Mouse (Mus musculus): ENCODE data around the gene Zfhx3.

Zfhx3 gene

DNA sequence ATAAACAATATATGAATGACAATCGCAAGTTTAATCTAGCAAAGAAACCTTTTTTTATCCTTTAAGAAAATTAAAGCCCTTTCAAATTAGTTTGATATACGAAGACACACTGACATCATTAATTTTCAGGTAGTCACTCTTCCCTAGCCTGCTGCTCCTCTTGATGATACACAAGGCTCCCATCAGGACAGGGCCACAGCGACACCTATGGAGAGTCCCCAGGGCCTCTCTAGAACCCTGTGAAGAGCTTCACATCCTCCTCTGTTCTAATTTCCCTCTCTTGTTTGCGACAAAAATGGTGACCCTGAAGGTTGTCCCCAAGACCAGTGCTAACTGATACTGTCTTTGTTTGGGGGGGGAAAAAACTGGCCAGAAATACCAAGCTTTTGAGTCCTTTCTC lies 144.5 kb downstream of the Zfhx3 start:
- no peak for DNase-seq (ENCODE audit: low read depth in 2 of 2, low spot score in 2 of 2)

- DNase-seq (ENCODE audit: low read depth in 2 of 2, low spot score in 2 of 2), result no peak
These were observed 147.2 kb downstream of the Zfhx3 start for GRCm38 (mm10) chr8:108089632-108090031.

GRCm38 (mm10) chr8:108098598-108098997 lies 156.2 kb downstream of the Zfhx3 start:
- DNase-seq (ENCODE audit: low read depth in 2 of 2, low spot score in 2 of 2), result no peak

DNA sequence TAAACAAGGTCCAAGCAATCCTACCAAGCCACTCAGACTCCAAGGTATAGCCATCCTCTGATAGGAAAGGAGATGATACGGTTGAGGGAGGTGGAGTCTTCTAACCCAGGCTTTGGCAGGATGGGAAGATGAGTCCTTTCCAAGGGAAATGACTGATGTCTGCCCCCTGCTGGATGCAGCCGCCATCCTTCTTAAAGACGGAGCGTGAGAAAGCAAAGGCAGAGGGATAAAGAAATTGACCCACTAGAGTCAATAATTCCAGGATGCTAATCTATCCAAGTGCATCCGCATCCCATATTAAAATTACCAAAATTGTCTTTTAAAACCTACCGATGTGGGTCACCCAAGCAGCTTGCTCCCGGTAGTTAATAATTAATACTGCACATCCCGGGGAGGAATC lies 158.7 kb downstream of the Zfhx3 start:
- no peak for DNase-seq (ENCODE audit: low read depth in 2 of 2, low spot score in 2 of 2)

DNA sequence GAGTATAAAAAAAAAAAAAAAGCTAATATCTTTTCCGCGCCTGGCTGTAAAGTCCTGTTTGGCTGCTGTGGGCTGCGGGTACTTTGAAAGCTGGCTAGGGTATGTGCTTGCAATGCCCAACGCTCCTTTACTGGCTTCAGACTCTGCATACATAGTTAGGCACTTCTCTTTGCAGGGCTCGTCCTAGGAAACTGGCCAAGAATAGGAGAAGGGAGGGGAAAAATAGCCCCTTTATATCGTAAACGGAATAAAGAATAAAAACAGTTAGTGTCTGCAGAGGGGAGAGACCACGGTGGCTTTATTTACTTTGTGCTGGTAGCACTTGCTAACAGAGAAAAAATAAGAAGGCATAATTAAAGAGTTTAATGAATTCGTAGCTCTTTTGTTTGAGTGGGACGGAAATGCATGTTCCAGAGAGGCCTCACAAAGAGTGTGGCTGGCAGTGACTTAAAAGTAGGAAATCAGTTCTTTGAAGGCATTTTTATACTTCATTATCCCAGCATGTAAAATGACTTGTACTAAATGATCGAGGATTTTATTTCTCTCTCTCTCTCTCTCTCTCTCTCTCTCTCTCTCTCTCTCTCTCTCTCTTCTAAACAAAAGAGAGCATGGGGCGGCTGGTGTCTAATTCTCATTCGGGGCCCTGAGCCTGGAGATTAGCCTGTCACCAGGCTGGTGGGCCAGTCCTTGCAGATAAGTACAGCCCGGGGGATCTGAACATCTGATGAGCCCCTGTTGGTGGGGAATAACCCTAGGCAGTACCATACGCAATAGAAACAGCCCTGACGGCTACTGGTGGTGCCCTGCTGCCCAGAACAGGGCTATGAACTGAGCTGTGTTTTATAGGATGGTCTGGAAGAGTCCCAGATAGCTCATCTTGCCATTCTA lies 159.8 kb downstream of the Zfhx3 start:
- no peak for DNase-seq (ENCODE audit: low read depth in 2 of 2, low spot score in 2 of 2)

- no peak for DNase-seq (ENCODE audit: low read depth in 2 of 2, low spot score in 2 of 2)
These were observed 162.1 kb downstream of the Zfhx3 start for GRCm38 (mm10) chr8:108104471-108105098.

DNA sequence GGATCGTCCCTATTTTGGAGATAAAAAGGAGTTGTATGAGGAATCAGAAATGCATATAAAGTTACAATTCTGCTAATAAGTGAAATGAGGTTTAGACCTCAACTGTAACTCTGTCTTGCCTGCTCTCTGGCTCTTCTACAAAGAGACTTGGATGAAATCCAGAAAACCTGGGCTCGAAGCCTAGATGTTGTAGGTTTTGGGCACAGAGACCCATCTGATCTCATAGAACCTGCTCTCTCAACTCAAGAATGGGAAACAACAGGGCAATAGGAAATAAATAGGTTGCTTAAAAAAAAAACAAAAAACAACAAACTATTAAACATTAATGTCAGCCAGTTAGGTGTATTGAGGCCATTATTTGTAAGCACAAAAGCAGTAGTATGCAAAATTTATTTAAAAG lies 182.6 kb downstream of the Zfhx3 start:
- DNase-seq (ENCODE audit: low read depth in 2 of 2, low spot score in 2 of 2), result no peak

DNA sequence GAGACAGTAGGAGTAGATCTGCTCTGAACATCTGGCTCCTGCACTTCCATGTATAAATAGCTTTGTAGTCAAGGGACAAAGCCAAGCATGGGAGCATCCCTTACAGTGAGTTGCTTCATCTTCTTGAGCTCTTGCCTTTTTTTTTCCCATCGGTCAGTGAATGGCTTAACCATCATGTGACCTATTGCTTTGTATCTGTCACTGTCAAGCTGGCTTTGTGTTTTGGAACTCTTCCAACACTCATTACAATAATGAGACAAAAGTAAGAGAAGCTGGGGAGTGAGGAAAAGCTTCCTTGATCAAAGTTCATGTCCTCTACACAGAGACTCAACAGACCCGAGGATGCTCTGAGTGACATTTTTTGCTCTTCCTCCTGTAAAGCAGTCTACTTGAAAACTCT lies 183.0 kb downstream of the Zfhx3 start:
- no peak for DNase-seq (ENCODE audit: low read depth in 2 of 2, low spot score in 2 of 2)

DNA sequence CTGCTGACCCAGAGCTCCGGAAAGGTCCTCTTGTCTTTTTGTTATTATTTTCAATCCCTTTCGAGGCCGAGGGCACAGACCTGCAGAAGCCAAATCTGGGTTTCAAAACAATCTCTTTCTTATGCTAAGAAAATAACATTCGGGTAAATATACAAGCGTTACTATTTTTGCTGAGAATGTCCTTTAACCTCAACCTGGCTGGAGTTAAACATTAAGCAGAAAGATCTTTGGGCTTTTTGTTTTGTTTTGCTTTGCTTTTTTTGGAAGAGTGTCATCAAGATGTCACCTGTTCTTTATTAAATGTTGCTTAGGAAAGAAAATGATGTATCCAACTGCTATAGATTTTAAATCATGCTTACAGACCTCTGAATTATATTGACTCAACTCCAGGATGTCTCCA lies 204.1 kb downstream of the Zfhx3 start:
- DNase-seq (ENCODE audit: low read depth in 2 of 2, low spot score in 2 of 2), result no peak

DNA sequence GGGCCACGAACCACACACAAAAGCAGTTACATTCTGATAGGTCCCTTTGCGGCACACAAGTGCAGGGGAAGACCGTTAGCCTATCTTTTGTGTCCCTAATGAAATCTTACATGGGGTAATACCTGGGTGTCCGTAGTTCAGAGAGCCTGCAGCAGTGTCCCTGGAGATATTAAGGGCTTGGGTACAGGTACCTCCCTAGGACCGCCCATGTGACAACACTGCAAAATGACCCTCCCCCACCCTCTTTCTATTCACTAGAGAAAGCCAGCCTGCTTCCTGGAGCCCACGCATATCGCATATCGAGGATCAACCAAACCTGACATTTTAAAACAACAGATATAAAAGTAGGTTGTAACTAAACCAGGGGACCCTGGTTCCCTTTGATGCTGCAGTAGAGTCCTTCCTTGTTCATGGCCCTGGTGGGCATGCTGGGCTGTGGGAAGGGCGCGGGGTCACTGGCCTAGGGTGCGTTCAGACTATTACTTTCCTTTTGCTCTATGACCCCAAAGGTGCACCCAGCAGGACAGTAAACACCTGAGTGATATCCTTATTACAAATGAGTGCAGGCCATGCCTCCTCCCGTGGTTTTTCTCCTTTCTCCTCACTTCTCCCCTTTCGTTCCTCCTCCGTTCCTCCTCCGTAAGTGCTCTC lies 206.3 kb downstream of the Zfhx3 start:
- DNase-seq (ENCODE audit: low read depth in 2 of 2, low spot score in 2 of 2), result no peak

- DNase-seq (ENCODE audit: low read depth in 2 of 2, low spot score in 2 of 2), result no peak
These were observed 228.4 kb downstream of the Zfhx3 start for GRCm38 (mm10) chr8:108170804-108171203.

DNA sequence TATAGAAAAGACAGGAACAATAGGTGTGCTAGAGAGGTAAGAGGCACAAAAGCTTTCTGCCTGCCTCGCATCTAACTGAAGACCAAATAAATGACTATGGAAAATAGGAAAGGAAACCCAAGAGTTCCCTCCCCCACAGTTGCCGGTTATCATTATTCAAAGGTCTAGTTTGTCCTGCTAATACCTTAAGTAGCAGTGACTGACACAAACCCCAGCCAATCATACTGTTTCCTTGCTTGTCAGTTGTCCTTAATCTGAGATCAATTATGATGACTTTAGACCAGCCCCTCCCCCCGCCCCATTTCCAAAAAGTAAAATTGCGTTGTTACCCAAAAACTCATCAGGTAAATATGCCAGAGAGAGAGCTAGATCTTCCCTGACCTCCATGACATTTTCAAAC lies 240.9 kb downstream of the Zfhx3 start:
- no peak for DNase-seq (ENCODE audit: low read depth in 2 of 2, low spot score in 2 of 2)

GRCm38 (mm10) chr8:108183948-108184347 lies 241.5 kb downstream of the Zfhx3 start:
- no peak for DNase-seq (ENCODE audit: low read depth in 2 of 2, low spot score in 2 of 2)

DNA sequence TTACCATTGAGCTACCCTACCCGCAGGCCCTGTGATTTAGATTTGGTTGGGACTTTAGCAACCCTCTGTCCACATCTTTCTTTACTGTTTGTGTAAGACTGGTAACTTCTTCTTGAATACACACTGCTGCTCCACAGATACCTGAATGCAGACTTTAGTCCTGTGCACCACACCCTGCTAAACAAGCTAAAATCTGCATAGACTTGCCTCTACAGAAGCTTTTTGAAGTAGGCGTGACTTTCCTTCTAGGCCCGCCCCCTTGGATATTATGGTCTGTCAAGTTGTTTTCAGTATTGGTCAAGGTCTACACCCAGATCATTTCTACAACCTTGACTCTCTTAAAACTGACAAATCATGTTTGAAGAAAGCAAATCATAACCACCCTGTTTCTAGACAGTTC lies 243.8 kb downstream of the Zfhx3 start:
- no peak for DNase-seq (ENCODE audit: low read depth in 2 of 2, low spot score in 2 of 2)

DNA sequence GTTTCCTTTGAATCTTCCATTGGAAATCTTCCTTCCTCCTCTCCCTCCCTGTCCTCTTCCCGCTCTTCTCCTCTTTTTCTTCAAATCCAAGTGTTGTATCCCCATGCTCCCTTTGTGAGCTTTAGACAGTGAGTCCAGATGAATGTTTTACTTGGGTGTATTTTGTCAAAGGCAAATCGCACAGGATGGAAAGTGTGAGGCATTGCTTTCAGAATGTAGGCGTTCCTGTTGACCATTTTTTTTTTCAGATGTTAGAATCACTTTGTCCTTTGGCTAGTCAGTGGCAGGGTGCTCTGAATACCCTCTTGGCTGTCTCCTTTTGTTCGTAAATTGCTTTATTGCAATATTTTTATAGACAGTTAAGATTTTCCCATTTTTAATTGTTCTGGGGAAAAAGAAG lies 245.6 kb downstream of the Zfhx3 start:
- no peak for DNase-seq (ENCODE audit: low read depth in 2 of 2, low spot score in 2 of 2)

DNA sequence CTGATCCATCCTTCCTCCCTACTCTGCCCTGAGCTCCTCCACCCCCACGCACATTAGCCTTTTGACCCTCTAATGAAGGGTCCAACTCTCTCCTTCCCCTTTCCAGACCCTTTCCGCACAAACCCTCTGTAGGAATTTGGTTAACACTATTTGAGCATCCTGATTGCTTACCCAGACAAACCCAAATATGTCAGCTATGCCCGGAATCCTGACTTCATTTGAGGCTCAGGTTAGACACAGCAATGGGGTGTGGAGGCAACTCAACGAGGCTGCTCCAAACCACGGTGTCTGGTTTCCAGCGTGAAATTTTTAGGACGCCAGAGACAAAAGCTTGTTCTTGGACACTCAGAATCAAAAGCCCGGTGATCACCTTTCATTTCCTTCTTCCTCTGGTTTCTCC lies 252.1 kb downstream of the Zfhx3 start:
- no peak for DNase-seq (ENCODE audit: low read depth in 2 of 2, low spot score in 2 of 2)

- DNase-seq (ENCODE audit: low read depth in 2 of 2, low spot score in 2 of 2), result no peak
These were observed 272.6 kb downstream of the Zfhx3 start for GRCm38 (mm10) chr8:108215026-108215425.

DNA sequence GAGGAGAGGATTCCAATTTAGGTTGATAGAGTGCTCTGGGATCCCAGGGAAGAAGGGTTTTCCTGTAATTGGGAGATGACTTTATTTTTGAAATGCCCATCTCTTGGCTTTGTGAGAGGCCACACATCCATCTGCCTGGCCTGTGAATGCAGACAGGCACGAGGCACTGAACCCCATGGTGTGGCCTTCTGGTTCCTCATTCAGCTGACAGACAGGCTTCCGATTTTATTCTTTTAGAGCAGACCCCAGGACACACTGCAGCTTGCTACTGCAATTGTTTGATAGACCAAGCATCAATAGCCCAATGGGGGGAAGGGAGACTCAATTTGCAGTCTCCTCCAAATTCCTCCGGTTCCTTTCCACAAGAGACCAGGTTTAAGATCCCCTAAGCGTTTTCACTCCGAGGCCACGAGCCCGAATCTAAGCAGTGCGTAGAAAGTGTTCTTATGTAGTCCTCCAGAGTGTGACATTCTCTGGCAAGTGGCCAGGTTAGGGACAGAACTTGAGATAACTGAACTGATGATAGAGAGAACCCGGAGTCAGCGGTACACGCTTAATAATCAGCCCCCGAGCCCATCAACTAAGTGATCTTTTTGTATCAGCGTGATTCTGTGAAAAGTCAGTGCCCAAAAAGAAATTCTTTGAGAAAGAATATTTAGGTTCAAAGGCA lies 275.9 kb downstream of the Zfhx3 start:
- DNase-seq (ENCODE audit: low read depth in 2 of 2, low spot score in 2 of 2), result no peak

DNA sequence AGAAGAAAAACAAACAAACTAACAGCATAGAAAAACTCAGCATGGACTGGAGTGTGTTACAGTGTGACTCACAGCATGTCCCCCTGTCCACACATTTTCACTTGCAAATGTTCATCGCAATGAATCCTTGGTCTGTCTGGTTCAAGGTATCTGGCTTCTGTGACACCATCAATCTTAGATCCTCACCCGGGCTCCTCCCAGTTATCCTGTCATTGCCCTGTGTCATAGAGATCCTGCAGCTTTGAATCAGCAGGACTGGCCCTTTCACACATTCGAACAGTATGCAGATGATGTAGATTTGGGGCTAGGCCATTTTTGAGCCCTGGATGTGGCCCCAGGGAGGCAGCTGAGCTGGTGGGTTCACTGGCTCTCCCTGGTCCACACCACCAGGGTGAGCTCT lies 278.1 kb downstream of the Zfhx3 start:
- no peak for DNase-seq (ENCODE audit: low read depth in 2 of 2, low spot score in 2 of 2)

GRCm38 (mm10) chr8:108222091-108222490 lies 279.6 kb downstream of the Zfhx3 start:
- no peak for DNase-seq (ENCODE audit: low read depth in 2 of 2, low spot score in 2 of 2)

DNA sequence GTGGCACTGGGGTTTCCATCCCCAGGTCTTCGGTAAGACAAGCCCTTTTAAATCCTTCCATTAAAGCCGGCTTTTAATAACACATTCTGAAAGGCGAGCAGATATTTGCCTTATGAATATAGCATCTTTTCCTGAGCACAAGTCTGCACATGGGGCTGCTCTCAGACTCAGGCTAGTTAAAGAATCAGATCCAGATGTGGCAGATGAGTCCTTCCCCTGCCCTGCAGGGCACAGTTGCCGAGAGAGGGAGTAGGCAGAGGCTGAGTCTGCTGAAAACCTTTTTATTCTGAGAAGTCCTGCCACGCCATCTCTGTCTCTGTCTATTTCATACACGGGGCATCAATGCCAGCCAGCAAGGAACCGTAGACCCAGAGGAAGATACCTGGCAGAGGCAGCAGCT lies 289.9 kb downstream of the Zfhx3 start:
- DNase-seq (ENCODE audit: low read depth in 2 of 2, low spot score in 2 of 2), result no peak

GRCm38 (mm10) chr8:108234481-108234880 lies 292.0 kb downstream of the Zfhx3 start:
- DNase-seq (ENCODE audit: low read depth in 2 of 2, low spot score in 2 of 2), result no peak
